Mouse (Mus musculus) midbrain, embryonic 13.5 days (tissue): ENCODE measurements around the gene Hivep3. TPM values are rescaled to one million over a fixed set of nuclear protein-coding genes. Genes with fewer than 3 reads are reported as not detected.

Experiments used
- ATAC-seq: fragments of 200-750 bp; cut with Nextera tagmentation; 2 replicates; pipeline ENCODE4 v1.8.0; 2017; ENCODE audit warnings: mild to moderate bottlenecking, moderate TSS enrichment, moderate library complexity
- H3K27ac ChIP-seq: fragments of 300-500 bp; sonication (generic); 2 replicates; pipeline ENCODE4 v1.5.1; 2015; ENCODE audit warnings: inconsistent platforms, mild to moderate bottlenecking, moderate library complexity
- H3K27me3 ChIP-seq: fragments of 300-500 bp; sonication (generic); 2 replicates; pipeline ENCODE4 v1.6.1; 2015; ENCODE audit warnings: mild to moderate bottlenecking, inconsistent platforms
- H3K36me3 ChIP-seq: fragments of 300-500 bp; sonication (generic); 2 replicates; pipeline ENCODE4 v1.6.1; 2015; ENCODE audit warnings: mild to moderate bottlenecking, inconsistent platforms
- H3K4me1 ChIP-seq: fragments of 300-500 bp; sonication (generic); replicated peaks from 2 replicates; pipeline ENCODE4 v1.6.1; 2015; ENCODE audit warnings: inconsistent platforms
- H3K4me2 ChIP-seq: fragments of 300-500 bp; sonication (generic); replicated peaks from 2 replicates; pipeline ENCODE4 v1.6.1; 2015; ENCODE audit warnings: moderate library complexity, mild to moderate bottlenecking, inconsistent platforms
- H3K4me3 ChIP-seq: fragments of 300-500 bp; sonication (generic); replicated peaks from 2 replicates; pipeline ENCODE4 v1.5.1; 2015; ENCODE audit warnings: mild to moderate bottlenecking, inconsistent platforms
- H3K9ac ChIP-seq: fragments of 300-500 bp; sonication (generic); replicated peaks from 2 replicates; pipeline ENCODE4 v1.6.1; 2015; ENCODE audit warnings: mild to moderate bottlenecking, inconsistent platforms
- H3K9me3 ChIP-seq: fragments of 300-500 bp; sonication (generic); 2 replicates; pipeline ENCODE4 v1.6.1; 2016; ENCODE audit warnings: mild to moderate bottlenecking, inconsistent platforms
- WGBS: fragments of 180-500 bp; shearing (Covaris S2); methylation state at CpG from one replicate; pipeline ENCODE4 v1.1.7; 2015; 5-methylcytosine and 5-hydroxymethylcytosine counted together
- polyA plus RNA-seq: library from polyadenylated mRNA; unstranded; fragments of >200 nt; fragmentation: Nextera tagmentation; extraction: Ambion mirVana; gene quantifications from 2 replicates; pipeline ENCODE4 v1.2.1, GENCODE M21; 2015

Hivep3 gene
- polyA plus RNA-seq, 1 experiment from 2014 or later, result 9.5 TPM

DNA sequence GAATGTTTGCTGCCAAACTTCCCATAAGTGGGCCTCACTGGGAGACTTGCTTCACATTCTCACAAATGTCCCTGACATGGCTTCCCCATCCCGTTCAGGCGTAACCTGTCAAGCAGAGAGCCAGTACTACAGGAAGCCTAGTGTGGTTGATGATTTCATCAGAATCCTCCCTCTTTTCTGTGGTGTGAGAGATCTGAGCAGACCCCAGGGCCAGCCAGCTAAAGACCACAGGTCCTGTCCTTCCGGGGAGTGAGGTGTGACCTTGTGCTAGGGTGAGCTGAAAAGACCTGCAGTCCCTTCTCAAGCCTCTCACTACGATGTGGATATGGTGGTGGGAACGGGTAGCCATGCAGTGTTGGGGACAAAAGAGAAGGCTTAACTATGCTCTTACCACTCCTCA lies 348.9 kb downstream of the Hivep3 start:
- H3K36me3 ChIP-seq, result no peaks in the 10 kb centered on the region
- 87% methylated on average over 5 of the region's 5 CpGs for WGBS

DNA sequence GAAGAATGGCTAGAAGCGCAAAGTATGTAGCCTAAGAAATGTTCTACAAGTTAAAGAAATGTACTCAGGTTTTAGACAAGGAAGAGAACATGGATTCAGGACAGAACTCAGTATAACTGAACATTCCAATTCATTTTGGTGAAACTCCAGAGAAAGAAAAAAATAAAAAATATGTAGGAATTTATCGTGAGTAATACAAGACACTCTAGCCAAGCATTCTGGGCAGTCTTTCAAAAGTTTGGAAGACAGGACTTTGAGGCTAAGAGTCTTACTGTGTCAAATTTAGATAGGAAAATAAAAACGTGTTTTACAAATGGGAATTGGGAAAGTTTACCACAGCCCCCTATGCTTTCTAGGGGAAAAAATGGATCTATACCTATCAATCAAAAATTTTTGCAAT lies 350.1 kb downstream of the Hivep3 start:
- 87% methylated on average over 3 of the region's 3 CpGs for WGBS
- no peak for ATAC-seq

More for the DNA sequence above, 348.9 kb downstream of the Hivep3 start:
- no peak overlapping the region for H3K4me2 ChIP-seq
- no peak overlapping the region for H3K27ac ChIP-seq
- no peak for ATAC-seq
- H3K4me3 ChIP-seq, result no peak overlapping the region
- no peak overlapping the region for H3K9ac ChIP-seq
- H3K4me1 ChIP-seq, result no peaks in the 10 kb centered on the region
- no peaks in the 10 kb centered on the region for H3K27me3 ChIP-seq
- no peaks in the 10 kb centered on the region for H3K9me3 ChIP-seq

DNA sequence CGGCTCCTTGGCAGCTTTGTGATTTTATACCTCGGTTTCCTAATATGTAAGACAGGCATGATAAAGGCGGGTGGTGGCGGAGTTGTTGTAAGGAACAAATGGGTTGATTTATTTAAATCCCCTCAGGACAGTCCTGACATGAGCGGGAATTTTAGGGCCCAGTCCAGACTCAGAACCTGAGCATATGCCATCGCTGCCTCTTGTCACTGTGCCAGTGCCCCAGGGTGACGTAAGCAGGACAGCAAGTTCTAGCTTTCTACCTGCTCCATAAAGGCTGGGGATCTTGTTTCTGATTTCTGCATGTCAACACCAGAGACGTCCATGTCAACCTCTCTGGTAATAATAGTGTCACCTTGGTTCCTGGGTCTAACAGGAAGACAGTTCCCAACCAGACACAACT lies 356.0 kb downstream of the Hivep3 start:
- H3K36me3 ChIP-seq, result 0 out of 2 replicates have a peak, but pooled peaks cover 2% of the 10 kb centered on the region
- H3K27ac ChIP-seq, result no peak overlapping the region
- no peaks in the 10 kb centered on the region for H3K9me3 ChIP-seq
- H3K4me3 ChIP-seq, result no peak overlapping the region
- no peak overlapping the region for H3K4me2 ChIP-seq
- 79% methylated on average over 8 of the region's 8 CpGs for WGBS
- H3K4me1 ChIP-seq, result no peaks in the 10 kb centered on the region; the same call in 1 of the 2 replicates
- no peaks in the 10 kb centered on the region for H3K27me3 ChIP-seq
- no peak overlapping the region for H3K9ac ChIP-seq
- ATAC-seq, result no peak

More for the DNA sequence above, 350.1 kb downstream of the Hivep3 start:
- Histone ChIP-seq H3K9ac (no peak overlapping the region), H3K27me3 (no peaks in the 10 kb centered on the region), H3K36me3 (no peaks in the 10 kb centered on the region), H3K4me1 (no peaks in the 10 kb centered on the region), H3K9me3 (no peaks in the 10 kb centered on the region), H3K27ac (no peak overlapping the region), H3K4me3 (no peak overlapping the region), H3K4me2 (no peak overlapping the region)

DNA sequence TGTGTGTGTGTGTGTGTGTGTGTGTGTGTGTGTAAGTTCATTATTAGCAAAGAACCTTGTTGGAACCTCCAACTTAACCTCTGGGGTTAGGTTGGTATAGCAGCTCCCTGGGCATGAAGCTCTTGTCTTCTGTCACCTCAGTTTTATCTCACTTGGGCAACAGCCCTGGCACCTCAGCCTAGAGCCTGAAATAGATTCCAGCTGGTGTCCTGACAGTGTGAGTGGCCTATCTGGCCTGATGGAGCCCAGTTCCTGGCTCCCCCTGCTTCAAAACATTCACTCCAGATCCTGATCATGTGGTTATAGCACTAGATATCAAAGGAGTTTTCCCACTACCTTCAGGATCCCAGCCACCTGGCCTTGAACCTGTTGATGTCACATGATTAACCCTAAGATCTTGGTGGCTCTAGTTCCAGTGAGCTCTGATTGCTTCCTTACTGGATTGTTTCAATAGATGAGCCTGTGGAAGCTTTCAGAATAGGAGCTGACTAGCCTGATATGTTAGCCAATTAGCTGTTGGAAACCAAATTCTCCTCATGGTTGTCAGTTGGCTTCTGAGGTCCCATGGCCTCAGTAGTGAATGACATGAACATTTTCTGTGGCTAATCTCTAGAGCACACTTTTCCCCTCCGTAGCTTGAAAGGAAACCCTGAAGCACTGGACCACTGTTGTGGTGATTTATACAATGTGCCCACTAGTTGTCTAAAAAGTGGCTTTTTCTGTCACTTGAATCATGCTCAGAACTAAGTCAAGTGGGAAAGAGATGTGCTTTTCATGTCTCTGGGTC lies 358.6 kb downstream of the Hivep3 start:
- Histone ChIP-seq H3K9me3 (no peaks in the 10 kb centered on the region), H3K27ac (no peak overlapping the region)

DNA sequence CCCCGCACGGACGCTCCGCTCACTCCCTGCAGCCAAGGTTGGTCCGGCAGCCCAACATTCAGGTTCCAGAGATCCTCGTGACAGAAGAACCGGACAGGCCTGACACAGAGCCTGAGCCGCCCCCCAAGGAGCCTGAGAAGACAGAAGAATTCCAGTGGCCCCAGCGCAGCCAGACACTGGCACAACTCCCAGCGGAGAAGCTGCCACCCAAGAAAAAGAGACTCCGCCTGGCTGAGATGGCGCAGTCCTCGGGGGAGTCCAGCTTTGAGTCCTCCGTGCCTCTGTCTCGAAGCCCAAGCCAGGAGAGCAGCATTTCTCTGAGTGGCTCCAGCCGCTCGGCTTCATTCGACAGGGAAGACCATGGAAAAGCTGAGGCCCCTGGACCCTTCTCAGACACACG lies 363.4 kb downstream of the Hivep3 start:
- Histone ChIP-seq H3K36me3 (peaks cover 29% of the 10 kb centered on the region), H3K4me1 (no peaks in the 10 kb centered on the region), H3K4me3 (no peak overlapping the region), H3K4me2 (no peak overlapping the region), H3K27ac (no peak overlapping the region), H3K9ac (no peak overlapping the region), H3K27me3 (no peaks in the 10 kb centered on the region), H3K9me3 (peaks cover 17% of the 10 kb centered on the region; the same call in 1 of the 2 replicates)
- 89% methylated on average over 19 of the region's 19 CpGs for WGBS
- ATAC-seq, result no peak

More for the DNA sequence above, 358.6 kb downstream of the Hivep3 start:
- Histone ChIP-seq H3K27me3 (no peaks in the 10 kb centered on the region), H3K4me2 (no peak overlapping the region), H3K9ac (no peak overlapping the region), H3K4me1 (no peaks in the 10 kb centered on the region; the same call in 1 of the 2 replicates), H3K4me3 (no peak overlapping the region), H3K36me3 (peaks cover 18% of the 10 kb centered on the region; the same call in 1 of the 2 replicates)
- WGBS, result 78% methylated on average over 1 of the region's 1 CpGs
- ATAC-seq, result no peak

DNA sequence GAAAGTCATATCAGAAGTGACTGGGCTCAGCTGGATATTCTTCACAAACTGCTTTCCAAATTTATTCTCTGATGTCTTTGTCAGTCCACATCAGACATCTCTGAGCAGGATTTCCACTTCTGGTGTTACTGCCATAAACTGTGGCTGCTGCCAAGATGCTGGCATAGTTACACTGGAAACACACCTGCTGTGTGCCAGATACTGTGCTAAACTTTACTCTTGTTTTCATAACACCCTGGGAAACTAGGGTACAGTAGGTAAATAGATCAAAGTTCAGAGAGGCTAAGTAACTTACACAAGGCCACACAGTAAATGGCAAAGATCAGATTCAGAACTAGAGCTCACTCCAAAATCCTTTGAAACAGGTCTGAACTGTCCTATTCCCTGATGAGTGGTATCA lies 367.6 kb downstream of the Hivep3 start:
- peaks cover 15% of the 10 kb centered on the region for H3K36me3 ChIP-seq
- H3K9ac ChIP-seq, result no peak overlapping the region
- H3K4me3 ChIP-seq, result no peak overlapping the region
- H3K4me2 ChIP-seq, result no peak overlapping the region
- ATAC-seq, result no peak
- peaks cover 17% of the 10 kb centered on the region; the same call in 1 of the 2 replicates for H3K9me3 ChIP-seq
- H3K4me1 ChIP-seq, result no peaks in the 10 kb centered on the region
- no peaks in the 10 kb centered on the region for H3K27me3 ChIP-seq
- no peak overlapping the region for H3K27ac ChIP-seq

DNA sequence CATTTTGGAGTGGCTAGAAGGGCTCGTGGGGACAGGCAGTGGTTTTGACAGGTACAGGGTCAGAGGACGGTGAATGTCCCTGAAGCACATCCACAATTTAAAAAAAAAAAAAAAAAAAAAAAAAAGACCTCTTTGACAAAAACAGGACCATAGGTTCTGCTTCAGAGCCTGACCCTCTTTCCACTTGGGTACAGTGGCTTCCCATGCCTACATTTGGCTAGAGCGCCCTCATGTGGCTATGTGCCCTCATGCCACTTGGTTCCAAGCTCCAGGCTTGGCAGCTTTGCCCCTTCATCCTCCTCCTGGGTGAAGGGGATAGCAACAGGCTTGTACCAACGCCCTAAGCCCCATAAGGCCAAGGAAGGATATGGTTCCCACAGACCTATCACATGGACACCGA lies 371.0 kb downstream of the Hivep3 start:
- Histone ChIP-seq H3K27me3 (no peaks in the 10 kb centered on the region), H3K4me2 (no peak overlapping the region), H3K9ac (no peak overlapping the region), H3K36me3 (no peaks in the 10 kb centered on the region), H3K9me3 (0 out of 2 replicates have a peak, but pooled peaks cover 5% of the 10 kb centered on the region), H3K4me3 (no peak overlapping the region), H3K4me1 (no peaks in the 10 kb centered on the region), H3K27ac (no peak overlapping the region)
- 52% methylated on average over 5 of the region's 5 CpGs for WGBS
- 0 out of 2 replicates have a peak, but pooled peaks have one; percentile 43 for ATAC-seq

DNA sequence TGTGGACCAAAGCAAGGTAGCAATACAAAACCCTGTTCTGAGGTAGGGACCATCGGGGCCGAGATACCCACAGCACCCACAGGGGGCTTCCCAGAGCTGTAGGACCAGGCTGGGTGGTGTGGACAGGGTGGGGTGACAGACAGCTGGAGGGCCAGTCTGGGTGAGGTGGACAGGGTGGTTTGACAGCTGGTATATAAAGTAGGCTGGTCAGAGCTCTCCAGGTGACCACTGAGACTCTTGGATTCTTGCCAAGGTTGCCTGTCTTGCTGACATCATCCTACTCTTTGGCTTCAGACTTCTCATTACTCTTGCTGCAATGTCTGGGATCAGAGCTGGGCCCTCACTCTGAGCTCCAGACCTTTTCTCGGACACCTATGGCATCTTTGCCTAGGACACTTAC lies 372.8 kb downstream of the Hivep3 start:
- Histone ChIP-seq H3K4me3 (no peak overlapping the region), H3K27me3 (no peaks in the 10 kb centered on the region), H3K4me1 (no peaks in the 10 kb centered on the region), H3K9ac (no peak overlapping the region), H3K4me2 (no peak overlapping the region), H3K36me3 (no peaks in the 10 kb centered on the region), H3K9me3 (no peaks in the 10 kb centered on the region), H3K27ac (no peak overlapping the region)
- no peak for ATAC-seq
- 92% methylated on average over 3 of the region's 3 CpGs for WGBS

DNA sequence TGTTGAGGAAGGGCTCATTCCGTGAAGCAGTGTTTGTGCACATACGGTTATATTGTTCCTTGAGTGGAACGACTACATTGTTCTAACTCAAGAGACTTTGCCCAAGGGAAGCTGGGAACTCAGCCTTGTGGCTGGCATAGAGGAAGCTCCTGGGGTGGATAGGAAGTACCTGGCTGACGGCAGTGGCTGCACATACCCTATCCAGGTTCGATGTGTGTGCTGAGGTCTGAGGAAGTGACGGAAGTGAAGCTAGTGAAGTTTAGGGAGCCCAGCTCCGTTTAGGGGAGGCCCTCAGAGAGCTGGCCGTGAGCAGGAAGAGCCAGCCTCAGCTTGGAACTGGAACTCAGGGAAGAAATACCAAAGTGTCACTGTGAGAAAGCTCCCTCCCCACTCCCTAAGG lies 374.2 kb downstream of the Hivep3 start:
- WGBS, result 81% methylated on average over 8 of the region's 8 CpGs
- no peak overlapping the region for H3K27ac ChIP-seq
- no peaks in the 10 kb centered on the region for H3K36me3 ChIP-seq
- H3K9me3 ChIP-seq, result no peaks in the 10 kb centered on the region
- H3K9ac ChIP-seq, result no peak overlapping the region
- H3K4me2 ChIP-seq, result no peak overlapping the region
- no peaks in the 10 kb centered on the region for H3K4me1 ChIP-seq
- no peak overlapping the region for H3K4me3 ChIP-seq
- no peaks in the 10 kb centered on the region for H3K27me3 ChIP-seq
- no peak for ATAC-seq

DNA sequence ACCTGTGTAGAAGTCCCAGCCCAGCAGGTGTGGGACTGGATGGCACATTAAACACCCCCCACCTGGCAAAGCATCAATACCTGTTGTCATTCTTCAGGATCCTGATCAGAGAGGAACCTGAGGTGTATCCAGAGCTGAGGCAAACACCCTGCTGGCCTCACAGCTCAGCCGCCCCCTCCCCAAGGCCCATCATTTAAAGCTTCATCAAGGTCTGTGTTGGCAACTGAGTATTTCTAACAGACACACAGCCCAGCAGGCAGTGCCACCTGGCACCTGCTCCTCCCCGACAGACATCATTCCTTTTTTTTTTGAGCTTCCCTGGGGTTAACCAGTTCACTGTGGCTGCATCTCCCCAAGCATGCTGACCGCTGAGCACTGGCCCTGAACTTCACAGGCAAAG lies 381.9 kb downstream of the Hivep3 start:
- H3K9me3 ChIP-seq, result no peaks in the 10 kb centered on the region

DNA sequence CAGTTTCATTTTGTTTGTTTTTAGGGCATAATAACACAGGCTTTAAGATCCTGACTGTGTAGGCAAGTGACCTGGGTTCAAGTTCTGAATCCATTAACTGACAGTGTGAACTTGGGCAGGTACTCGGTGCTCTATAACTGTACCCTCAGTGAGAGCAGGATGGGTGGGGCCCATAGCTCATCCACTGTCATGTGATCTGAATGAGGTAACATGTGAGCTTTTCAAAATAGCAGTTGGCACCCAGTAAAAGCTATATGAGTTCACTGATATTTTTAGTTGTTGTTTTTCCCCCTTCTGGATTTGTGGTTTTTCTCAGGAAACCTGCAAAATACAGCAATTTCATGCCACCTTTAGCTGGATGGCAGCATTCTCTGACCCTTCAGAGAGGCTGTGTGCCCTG lies 382.7 kb downstream of the Hivep3 start:
- no peaks in the 10 kb centered on the region for H3K27me3 ChIP-seq
- ATAC-seq, result no peak
- 91% methylated on average over 1 of the region's 1 CpGs for WGBS

More for the DNA sequence above, 381.9 kb downstream of the Hivep3 start:
- Histone ChIP-seq H3K36me3 (no peaks in the 10 kb centered on the region), H3K4me2 (no peak overlapping the region), H3K4me3 (no peak overlapping the region), H3K27ac (no peak overlapping the region), H3K27me3 (no peaks in the 10 kb centered on the region), H3K4me1 (no peaks in the 10 kb centered on the region), H3K9ac (no peak overlapping the region)
- no peak for ATAC-seq
- WGBS, result 88% methylated on average over 3 of the region's 3 CpGs

DNA sequence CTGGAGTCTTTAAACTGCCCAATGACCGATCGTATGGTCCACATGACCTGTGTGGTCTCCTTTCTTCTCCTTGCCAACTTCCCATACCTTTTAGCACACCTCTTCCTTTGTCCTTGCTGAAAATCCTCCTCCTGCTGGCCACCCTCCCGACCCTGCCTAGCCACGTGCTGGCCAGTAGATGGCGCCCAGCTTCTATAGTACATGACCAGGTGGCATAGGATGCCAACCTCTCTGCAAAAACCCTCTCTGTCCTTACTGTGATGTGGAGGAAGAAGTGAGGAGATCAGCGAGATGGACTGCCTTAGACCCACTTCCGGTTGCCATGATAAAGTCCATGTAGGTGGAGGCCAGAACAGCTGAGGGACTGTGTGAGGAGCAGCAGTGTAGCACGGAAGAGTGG lies 386.7 kb downstream of the Hivep3 start:
- no peak overlapping the region for H3K9ac ChIP-seq
- WGBS, result 35% methylated on average over 8 of the region's 8 CpGs
- no peaks in the 10 kb centered on the region for H3K9me3 ChIP-seq
- H3K27me3 ChIP-seq, result no peaks in the 10 kb centered on the region
- no peaks in the 10 kb centered on the region for H3K36me3 ChIP-seq
- no peak for ATAC-seq
- no peaks in the 10 kb centered on the region for H3K4me1 ChIP-seq
- no peak overlapping the region for H3K4me2 ChIP-seq
- H3K27ac ChIP-seq, result no peak overlapping the region
- no peak overlapping the region for H3K4me3 ChIP-seq

More for the DNA sequence above, 382.7 kb downstream of the Hivep3 start:
- Histone ChIP-seq H3K4me3 (no peak overlapping the region), H3K4me2 (no peak overlapping the region), H3K9ac (no peak overlapping the region), H3K36me3 (no peaks in the 10 kb centered on the region), H3K9me3 (no peaks in the 10 kb centered on the region), H3K27ac (no peak overlapping the region), H3K4me1 (no peaks in the 10 kb centered on the region)

DNA sequence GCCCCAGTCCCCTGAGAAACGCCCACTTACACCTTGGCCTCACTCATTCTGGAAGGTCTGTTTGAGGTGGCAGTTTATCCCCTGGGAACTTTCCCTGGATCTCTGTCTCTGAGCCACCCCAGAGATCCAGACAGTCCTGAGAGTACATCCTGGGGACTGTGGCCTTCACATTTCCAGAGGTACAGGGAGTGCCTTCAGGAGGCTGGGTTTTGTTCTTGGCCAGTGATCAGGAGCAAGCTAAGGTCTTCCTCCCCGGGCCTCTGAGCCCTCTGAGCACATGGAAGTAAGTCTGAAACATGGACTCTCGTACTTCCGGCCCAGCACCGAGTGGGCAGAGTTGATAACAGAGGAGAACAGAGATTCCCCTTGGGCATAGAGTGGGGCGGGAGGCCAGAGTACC lies 391.1 kb downstream of the Hivep3 start:
- H3K4me2 ChIP-seq, result no peak overlapping the region
- no peaks in the 10 kb centered on the region for H3K36me3 ChIP-seq
- no peak overlapping the region for H3K9ac ChIP-seq
- no peaks in the 10 kb centered on the region for H3K27me3 ChIP-seq
- no peak overlapping the region for H3K4me3 ChIP-seq
- H3K9me3 ChIP-seq, result no peaks in the 10 kb centered on the region
- H3K27ac ChIP-seq, result no peak overlapping the region
- no peaks in the 10 kb centered on the region for H3K4me1 ChIP-seq
- 81% methylated on average over 6 of the region's 6 CpGs for WGBS
- no peak for ATAC-seq
